In the genomic region with DNA sequence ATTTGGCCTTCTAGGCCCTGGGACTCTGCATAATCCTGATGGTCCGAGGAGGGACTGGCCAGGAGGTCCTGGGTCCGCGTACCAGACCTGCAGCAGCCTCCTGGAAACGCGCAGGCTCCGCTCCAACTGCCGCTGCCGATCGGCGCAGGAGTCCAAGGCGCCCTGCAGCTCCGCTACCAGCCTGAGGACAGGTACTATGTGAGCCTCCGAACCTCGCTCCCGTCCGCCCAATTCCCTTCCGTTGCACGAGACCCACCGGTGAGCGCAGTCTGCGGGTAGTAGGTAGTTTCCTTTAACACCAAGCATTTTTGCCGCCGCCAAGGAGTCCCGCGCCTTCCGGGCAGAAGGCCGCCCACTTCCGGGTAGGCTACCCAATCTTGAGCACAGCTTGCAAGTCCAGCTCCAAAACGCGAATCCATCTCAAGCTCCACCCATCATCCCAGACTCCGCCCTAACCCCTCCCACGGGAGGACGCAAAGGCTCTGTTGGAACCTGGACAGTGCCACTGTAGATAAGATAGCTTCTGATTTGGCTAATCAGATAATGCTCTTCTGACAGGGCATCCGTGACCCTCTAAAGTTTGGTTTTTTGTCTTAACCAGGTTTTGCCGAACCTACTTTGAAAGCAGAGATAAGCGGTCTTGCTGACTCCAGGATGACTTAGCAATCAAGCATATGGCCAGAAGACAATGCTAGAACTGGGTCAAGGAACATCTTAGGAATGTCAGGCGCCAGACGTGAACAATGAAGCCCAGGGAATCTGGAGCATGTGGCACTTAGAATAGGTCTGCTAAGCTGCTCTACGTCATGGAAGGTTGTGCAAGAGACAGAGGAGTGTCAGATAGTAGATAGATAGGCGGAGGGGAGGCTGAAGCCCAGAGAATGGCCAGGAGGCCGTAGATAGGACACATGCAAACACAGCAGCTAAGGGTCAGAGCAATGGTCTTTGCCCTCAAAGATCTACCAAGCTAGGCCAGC, we compare ENCODE assay signal across 8 mouse cellular contexts. TPM values are rescaled to one million over a fixed set of nuclear protein-coding genes. Genes with fewer than 3 reads are reported as not detected.
A peak's percentile ranks its signal among the peaks of the same experiment; 100 is the strongest.
DNase-seq lines count a peak whose midpoint lies in the region; ATAC-seq and TF ChIP-seq lines count a peak whose summit lies in the region.

A gene (minus strand): TSS at position 417 of the 977 bp plus-strand sequence.

- H3K27ac ChIP-seq in lung, embryonic 15.5 days, result peak within 1 kb of the TSS; percentile 43
- H3K27ac ChIP-seq in olfactory bulb, adult 2 months (ENCODE audit: insufficient read depth, low read depth, low read length), result peak within 1 kb of the TSS; percentile 27

- no peak for TF ChIP-seq CTCF in olfactory bulb, adult 2 months (IDR thresholded peaks at IDR 0.05; ENCODE audit: insufficient read depth, low read depth, low read length)

- WGBS in lung, embryonic 15.5 days, result 4% methylated on average over 41 of the region's 41 CpGs
- 6% methylated on average over 41 of the region's 41 CpGs for WGBS in olfactory bulb, adult 2 months

- H3K4me2 ChIP-seq in lung, embryonic 15.5 days, result peak within 1 kb of the TSS; percentile 77

- H3K36me3 ChIP-seq in lung, embryonic 15.5 days, result peaks cover 40% of the 10 kb centered on the region

- no peaks in the 10 kb centered on the region for H3K9me3 ChIP-seq in lung, embryonic 15.5 days

- peak within 1 kb of the TSS; percentile 66 for H3K9ac ChIP-seq in lung, embryonic 15.5 days

- no peaks in the 10 kb centered on the region for H3K27me3 ChIP-seq in lung, embryonic 15.5 days

- TF ChIP-seq POLR2A in olfactory bulb, adult 2 months (IDR thresholded peaks at IDR 0.05; ENCODE audit: insufficient read depth, low read depth, low read length), result no peak

- peak; percentile 93 to 97 for ATAC-seq in hematopoietic stem cell, adult 5-6 weeks (replicated peaks in 1 of 2; ENCODE audit: insufficient read depth in 1 of 2, low FRiP score in 2 of 2, low TSS enrichment in 1 of 2, low read depth in 1 of 2, poor library complexity in 2 of 2, severe bottlenecking in 2 of 2)
- ATAC-seq in lung, embryonic 15.5 days (ENCODE audit: borderline replicate concordance, extremely low read depth, low FRiP score, low TSS enrichment), result peak; percentile 95

- peak; percentile 93 for DNase-seq in MN1 (ENCODE audit: low spot score)
- DNase-seq in cerebellum, adult 8-10 months, result peak; percentile 95
- DNase-seq in forelimb bud, embryonic 11.5 days (ENCODE audit: low read depth, low spot score), result peak; percentile 92
- peak; percentile 92 for DNase-seq in layer of hippocampus, adult 9-10 months (ENCODE audit: low spot score)
- DNase-seq in thymus, adult 18-20 months, result peak; percentile 89 to 92

- H3K4me3 ChIP-seq in lung, embryonic 15.5 days, result peak within 1 kb of the TSS; percentile 61
- peak within 1 kb of the TSS; percentile 88 for H3K4me3 ChIP-seq in olfactory bulb, adult 2 months (ENCODE audit: insufficient read depth, low read depth, low read length)

- H3K4me1 ChIP-seq in lung, embryonic 15.5 days, result peaks cover 17% of the 10 kb centered on the region
- peaks cover 10% of the 10 kb centered on the region for H3K4me1 ChIP-seq in olfactory bulb, adult 2 months (ENCODE audit: control insufficient read depth, insufficient read depth, low read length)

RNA-seq across cellular contexts. Expression of the gene that starts here (rescaled TPM):
- total RNA-seq in hematopoietic stem cell, adult 5-6 weeks (2017), result 16.1 and 23.7 TPM in 2 replicates
- 11.5 and 12.4 TPM in 2 replicates for polyA plus RNA-seq in lung, embryonic 15.5 days (2015; fragmentation: Nextera tagmentation; extraction: Ambion mirVana)
- not detected in 2 replicates for polyA plus RNA-seq in olfactory bulb, adult 2 months (2012; ENCODE audit: insufficient read depth, insufficient read length, low replicate concordance, missing spikeins)

Comparison
In these comparisons a context has a peak if more than half of its experiments do, and no peak if none do; other contexts are left out.
1. Peak in every context shown above with its lines: DNase-seq, ATAC-seq, H3K4me3 ChIP-seq and H3K27ac ChIP-seq.
2. RNA of the gene that starts here (polyA plus RNA-seq): 11.5 to 12.4 TPM in lung, embryonic 15.5 days; not detected in olfactory bulb, adult 2 months; every median in the first group is over 10 times any median in the second.